Mouse (Mus musculus): ENCODE measurements at regions not wholly inside any gene's neighbourhood (a gene's known extent, or its start where the extent isn't known, plus 50 kb on each side); places are given as distances from the start of the nearest gene placed in this dataset.

- no peak for TF ChIP-seq POLR2A (IDR thresholded peaks at IDR 0.05; ENCODE audit: extremely low read depth, insufficient read depth, low read length)
- TF ChIP-seq CTCF (IDR thresholded peaks at IDR 0.05; ENCODE audit: extremely low read depth, insufficient read depth, low read length): no peak
Observed at GRCm38 (mm10) chr4:33594997-33595657, 285.0 kb downstream of the Rngtt start.

All from cortical plate, adult 2 months (tissue).